Mouse (Mus musculus): ENCODE measurements at regions not wholly inside any gene's neighbourhood (a gene's known extent, or its start where the extent isn't known, plus 50 kb on each side); places are given as distances from the start of the nearest gene placed in this dataset.

- H3K27me3 ChIP-seq: peaks cover 40% of the 10 kb centered on the region
- H3K27ac ChIP-seq: no peak overlapping the region
- H3K4me2 ChIP-seq (replicated peaks): no peak overlapping the region
- H3K9ac ChIP-seq (replicated peaks): no peak overlapping the region
- no peak overlapping the region for H3K4me3 ChIP-seq (replicated peaks)
- WGBS: 92% methylated on average over 4 of the region's 4 CpGs
- no peaks in the 10 kb centered on the region for H3K9me3 ChIP-seq
- H3K36me3 ChIP-seq: no peaks in the 10 kb centered on the region
- H3K4me1 ChIP-seq (replicated peaks): no peaks in the 10 kb centered on the region
- ATAC-seq: no peak
Observed at GRCm38 (mm10) chr6:99895558-99895957, 169.4 kb upstream of the Prok2 start.

- no peak overlapping the region for H3K9ac ChIP-seq (replicated peaks)
- H3K36me3 ChIP-seq: no peaks in the 10 kb centered on the region
- peaks cover 4% of the 10 kb centered on the region for H3K4me1 ChIP-seq (replicated peaks)
- WGBS: 27% methylated on average over 4 of the region's 4 CpGs
- H3K9me3 ChIP-seq: no peaks in the 10 kb centered on the region
- peaks cover 32% of the 10 kb centered on the region; the same call in 1 of the 2 replicates for H3K27me3 ChIP-seq
- H3K4me2 ChIP-seq (replicated peaks): no peak overlapping the region
- no peak overlapping the region for H3K4me3 ChIP-seq (replicated peaks)
- no peak overlapping the region for H3K27ac ChIP-seq
- ATAC-seq: no peak
Observed at GRCm38 (mm10) chr6:99893936-99894335, 167.7 kb upstream of the Prok2 start.

- ATAC-seq: no peak
- H3K9ac ChIP-seq (replicated peaks): no peak overlapping the region
- H3K4me2 ChIP-seq (replicated peaks): no peak overlapping the region
- peaks cover 27% of the 10 kb centered on the region; the same call in 1 of the 2 replicates for H3K27me3 ChIP-seq
- H3K27ac ChIP-seq: no peak overlapping the region
- H3K4me3 ChIP-seq (replicated peaks): no peak overlapping the region
- peaks cover 10% of the 10 kb centered on the region for H3K4me1 ChIP-seq (replicated peaks)
- no peaks in the 10 kb centered on the region for H3K9me3 ChIP-seq
- H3K36me3 ChIP-seq: no peaks in the 10 kb centered on the region
- WGBS: 93% methylated on average over 9 of the region's 9 CpGs
Observed at GRCm38 (mm10) chr6:99892204-99892603, 166.0 kb upstream of the Prok2 start.

- Histone ChIP-seq H3K4me1 (replicated peaks) (peaks cover 10% of the 10 kb centered on the region), H3K36me3 (no peaks in the 10 kb centered on the region), H3K9me3 (no peaks in the 10 kb centered on the region), H3K4me2 (replicated peaks) (no peak overlapping the region), H3K27ac (no peak overlapping the region), H3K27me3 (peaks cover 24% of the 10 kb centered on the region; the same call in 1 of the 2 replicates), H3K4me3 (replicated peaks) (no peak overlapping the region), H3K9ac (replicated peaks) (no peak overlapping the region)
- no peak for ATAC-seq
- WGBS: 55% methylated on average over 2 of the region's 2 CpGs
Observed at GRCm38 (mm10) chr6:99891790-99892189, 165.6 kb upstream of the Prok2 start.

GRCm38 (mm10) chr6:99890805-99891204, 164.6 kb upstream of the Prok2 start:
- Histone ChIP-seq H3K27me3 (peaks cover 25% of the 10 kb centered on the region), H3K4me1 (replicated peaks) (peaks cover 10% of the 10 kb centered on the region), H3K9ac (replicated peaks) (no peak overlapping the region), H3K36me3 (no peaks in the 10 kb centered on the region), H3K27ac (no peak overlapping the region), H3K9me3 (no peaks in the 10 kb centered on the region), H3K4me3 (replicated peaks) (no peak overlapping the region), H3K4me2 (replicated peaks) (no peak overlapping the region)
- ATAC-seq: no peak
- WGBS: 87% methylated on average over 5 of the region's 5 CpGs

- no peaks in the 10 kb centered on the region for H3K9me3 ChIP-seq
- H3K4me2 ChIP-seq (replicated peaks): no peak overlapping the region; the same call in 1 of the 2 replicates
- WGBS: 16% methylated on average over 9 of the region's 9 CpGs
- H3K27me3 ChIP-seq: peaks cover 30% of the 10 kb centered on the region
- no peak overlapping the region for H3K27ac ChIP-seq
- ATAC-seq: peak; percentile 51
- H3K9ac ChIP-seq (replicated peaks): no peak overlapping the region
- peaks cover 22% of the 10 kb centered on the region for H3K4me1 ChIP-seq (replicated peaks)
- H3K4me3 ChIP-seq (replicated peaks): no peak overlapping the region
- H3K36me3 ChIP-seq: no peaks in the 10 kb centered on the region
Observed at GRCm38 (mm10) chr6:99889055-99889454, 162.9 kb upstream of the Prok2 start.

- Histone ChIP-seq H3K4me3 (replicated peaks) (no peak overlapping the region), H3K36me3 (no peaks in the 10 kb centered on the region), H3K4me1 (replicated peaks) (peaks cover 28% of the 10 kb centered on the region), H3K9ac (replicated peaks) (no peak overlapping the region), H3K27ac (no peak overlapping the region), H3K27me3 (peaks cover 36% of the 10 kb centered on the region), H3K4me2 (replicated peaks) (no peak overlapping the region), H3K9me3 (no peaks in the 10 kb centered on the region)
- 73% methylated on average over 8 of the region's 8 CpGs for WGBS
- no peak for ATAC-seq
Observed at GRCm38 (mm10) chr6:99887904-99888303, 161.7 kb upstream of the Prok2 start.

GRCm38 (mm10) chr6:99884755-99885154, 158.6 kb upstream of the Prok2 start:
- Histone ChIP-seq H3K4me3 (replicated peaks) (no peak overlapping the region), H3K27ac (no peak overlapping the region), H3K27me3 (peaks cover 39% of the 10 kb centered on the region), H3K9me3 (no peaks in the 10 kb centered on the region), H3K9ac (replicated peaks) (no peak overlapping the region), H3K36me3 (no peaks in the 10 kb centered on the region), H3K4me2 (replicated peaks) (no peak overlapping the region), H3K4me1 (replicated peaks) (peaks cover 28% of the 10 kb centered on the region)
- 0 out of 2 replicates have a peak, but pooled peaks have one; percentile 31 for ATAC-seq
- 2% methylated on average over 7 of the region's 7 CpGs for WGBS

- no peaks in the 10 kb centered on the region for H3K36me3 ChIP-seq
- ATAC-seq: no peak
- peaks cover 26% of the 10 kb centered on the region for H3K4me1 ChIP-seq (replicated peaks)
- no peaks in the 10 kb centered on the region for H3K9me3 ChIP-seq
- H3K27ac ChIP-seq: no peak overlapping the region
- H3K27me3 ChIP-seq: peaks cover 41% of the 10 kb centered on the region
- H3K4me2 ChIP-seq (replicated peaks): no peak overlapping the region
- no peak overlapping the region for H3K9ac ChIP-seq (replicated peaks)
- H3K4me3 ChIP-seq (replicated peaks): no peak overlapping the region
- 77% methylated on average over 3 of the region's 3 CpGs for WGBS
Observed at GRCm38 (mm10) chr6:99884054-99884453, 157.9 kb upstream of the Prok2 start.

GRCm38 (mm10) chr6:99881606-99882005, 155.4 kb upstream of the Prok2 start:
- no peak overlapping the region for H3K27ac ChIP-seq
- no peaks in the 10 kb centered on the region for H3K36me3 ChIP-seq
- 28% methylated on average over 4 of the region's 4 CpGs for WGBS
- H3K9ac ChIP-seq (replicated peaks): no peak overlapping the region
- H3K4me3 ChIP-seq (replicated peaks): no peak overlapping the region
- no peak overlapping the region for H3K4me2 ChIP-seq (replicated peaks)
- 0 out of 2 replicates have a peak, but pooled peaks have one; percentile 58 for ATAC-seq
- H3K27me3 ChIP-seq: peaks cover 35% of the 10 kb centered on the region; the same call in 1 of the 2 replicates
- peaks cover 18% of the 10 kb centered on the region for H3K4me1 ChIP-seq (replicated peaks)
- no peaks in the 10 kb centered on the region for H3K9me3 ChIP-seq

- Histone ChIP-seq H3K9me3 (no peaks in the 10 kb centered on the region), H3K36me3 (no peaks in the 10 kb centered on the region), H3K4me1 (replicated peaks) (no peaks in the 10 kb centered on the region), H3K4me2 (replicated peaks) (no peak overlapping the region), H3K27ac (no peak overlapping the region), H3K27me3 (0 out of 2 replicates have a peak, but pooled peaks cover 7% of the 10 kb centered on the region), H3K4me3 (replicated peaks) (no peak overlapping the region), H3K9ac (replicated peaks) (no peak overlapping the region)
- no peak for ATAC-seq
- 81% methylated on average over 4 of the region's 4 CpGs for WGBS
Observed at GRCm38 (mm10) chr6:99874852-99875251, 148.7 kb upstream of the Prok2 start.

GRCm38 (mm10) chr6:99874029-99874428, 147.8 kb upstream of the Prok2 start:
- no peaks in the 10 kb centered on the region for H3K9me3 ChIP-seq
- no peak overlapping the region for H3K9ac ChIP-seq (replicated peaks)
- ATAC-seq: no peak
- no peak overlapping the region for H3K4me3 ChIP-seq (replicated peaks)
- WGBS: 80% methylated on average over 4 of the region's 4 CpGs
- no peak overlapping the region for H3K4me2 ChIP-seq (replicated peaks)
- H3K27me3 ChIP-seq: 0 out of 2 replicates have a peak, but pooled peaks cover 4% of the 10 kb centered on the region
- no peak overlapping the region for H3K27ac ChIP-seq
- no peaks in the 10 kb centered on the region for H3K36me3 ChIP-seq
- H3K4me1 ChIP-seq (replicated peaks): no peaks in the 10 kb centered on the region

GRCm38 (mm10) chr6:99866061-99866460, 139.9 kb upstream of the Prok2 start:
- WGBS: 68% methylated on average over 9 of the region's 9 CpGs

More at GRCm38 (mm10) chr6:99866061-99866460, 139.9 kb upstream of the Prok2 start:
- no peak overlapping the region for H3K4me3 ChIP-seq (replicated peaks)
- no peak for ATAC-seq
- H3K9me3 ChIP-seq: no peaks in the 10 kb centered on the region
- peaks cover 27% of the 10 kb centered on the region for H3K4me1 ChIP-seq (replicated peaks)
- H3K36me3 ChIP-seq: no peaks in the 10 kb centered on the region
- H3K9ac ChIP-seq (replicated peaks): no peak overlapping the region
- H3K27me3 ChIP-seq: 0 out of 2 replicates have a peak, but pooled peaks cover 3% of the 10 kb centered on the region
- no peak overlapping the region for H3K27ac ChIP-seq
- H3K4me2 ChIP-seq (replicated peaks): no peak overlapping the region

Data from midbrain, embryonic 13.5 days (tissue).